Mouse (Mus musculus): ENCODE measurements around the gene Phactr2.

- TF ChIP-seq POLR2A (IDR thresholded peaks at IDR 0.05; ENCODE audit: low read depth, low read length) (no peak), CTCF (IDR thresholded peaks at IDR 0.05; ENCODE audit: extremely low read depth, insufficient read depth, insufficient read length, insufficient replicate concordance) (no peak)
Measured at GRCm38 (mm10) chr10:13479341-13479740, 5.1 kb upstream of the Phactr2 start.
